Mouse (Mus musculus): Measurements from ENCODE around the gene 4930512M02Rik.
A peak's percentile ranks its signal among the peaks of the same experiment; 100 is the strongest.

Gene 4930512M02Rik

GRCm38 (mm10) chr11:11564266-11565044 is 63.2 kb downstream of the 4930512M02Rik start:
- peak; percentile 58 for DNase-seq (ENCODE audit: low read depth)

- no peak for DNase-seq (ENCODE audit: low read depth)
Measured at GRCm38 (mm10) chr11:11561118-11561517, 66.5 kb downstream of the 4930512M02Rik start.

GRCm38 (mm10) chr11:11559099-11559686 is 68.4 kb downstream of the 4930512M02Rik start:
- no peak for DNase-seq (ENCODE audit: low read depth)

GRCm38 (mm10) chr11:11558662-11559061 is 69.0 kb downstream of the 4930512M02Rik start:
- no peak for DNase-seq (ENCODE audit: low read depth)

DNA sequence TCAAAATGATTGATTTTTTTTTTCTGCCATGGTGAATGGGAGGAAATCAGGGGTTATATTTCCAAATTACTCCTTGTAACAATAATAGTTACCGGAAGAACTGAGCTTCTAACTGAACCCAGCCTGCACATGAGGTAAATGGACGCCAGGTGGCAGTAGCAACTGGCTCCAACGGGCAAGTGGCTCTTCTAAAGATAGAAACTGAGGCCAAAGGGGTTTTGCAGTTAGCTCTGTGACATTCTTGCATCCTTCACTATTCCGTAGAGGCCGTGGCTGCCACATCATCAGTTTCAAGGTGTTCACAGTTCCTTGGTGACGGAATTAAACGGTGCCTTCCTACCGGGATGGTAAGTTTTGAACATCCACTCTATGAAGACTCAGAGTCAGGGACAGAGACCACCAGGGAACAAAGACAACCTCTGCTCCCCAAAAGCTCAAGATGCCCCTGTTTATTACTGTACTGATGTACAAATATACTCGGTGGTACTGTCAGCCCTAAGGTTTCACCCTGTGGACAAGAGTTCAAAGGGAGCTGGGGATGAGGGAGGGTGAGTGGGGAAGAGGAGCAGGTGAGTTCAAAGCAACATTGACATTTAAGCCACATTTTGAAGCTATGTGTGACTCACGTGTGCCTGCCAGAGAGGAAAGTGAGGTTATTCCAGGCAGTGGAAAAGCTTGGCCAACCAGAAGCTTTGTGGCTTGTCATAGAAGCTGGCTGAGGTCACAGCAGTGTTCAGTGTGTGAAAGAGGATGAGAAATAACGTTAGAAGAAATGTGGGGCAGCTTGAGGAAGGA is 70.3 kb downstream of the 4930512M02Rik start:
- DNase-seq (ENCODE audit: low read depth): peak; percentile 76

DNA sequence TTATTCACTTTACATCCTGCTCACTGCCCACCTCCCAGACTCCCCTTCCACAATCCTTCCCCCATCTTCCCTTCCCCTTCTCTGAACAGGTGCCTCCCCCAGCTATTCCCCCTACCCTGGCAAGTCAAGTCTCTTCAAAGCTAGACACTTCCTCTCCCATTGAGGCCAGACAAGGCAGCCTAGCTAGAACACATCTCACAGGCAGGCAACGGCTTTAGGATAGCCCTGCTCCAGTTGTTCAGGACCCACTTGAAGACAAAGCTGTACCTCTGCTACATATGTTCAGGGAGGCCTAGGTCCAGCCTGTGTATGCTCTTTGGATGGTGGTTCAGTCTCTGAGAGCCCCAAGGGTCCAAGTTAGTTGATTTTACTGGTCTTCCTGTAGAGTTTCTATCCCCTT is 71.4 kb downstream of the 4930512M02Rik start:
- DNase-seq (ENCODE audit: low read depth): no peak

DNA sequence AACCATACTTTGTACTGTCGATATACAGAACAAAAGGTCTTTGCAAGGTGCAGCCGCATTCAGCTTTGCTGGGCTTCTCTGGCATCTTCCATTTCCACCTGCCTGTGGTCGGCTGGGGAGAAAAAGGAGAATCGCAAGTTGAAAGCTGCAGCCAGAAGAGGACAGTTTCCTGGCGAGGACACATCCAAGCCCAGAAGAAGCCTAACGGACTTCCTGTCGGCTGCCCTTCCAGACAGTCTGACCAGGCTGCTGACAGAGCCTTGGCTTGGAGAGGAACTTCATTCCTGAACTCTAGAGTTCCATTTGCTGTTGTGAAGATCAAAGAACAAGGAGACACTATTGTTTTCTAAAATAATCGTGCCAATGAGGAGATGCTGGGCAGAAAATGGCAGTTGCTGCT is 72.1 kb downstream of the 4930512M02Rik start:
- DNase-seq (ENCODE audit: low read depth): no peak

GRCm38 (mm10) chr11:11547597-11548240 is 79.9 kb downstream of the 4930512M02Rik start:
- DNase-seq (ENCODE audit: low read depth): no peak

- no peak for DNase-seq (ENCODE audit: low read depth)
Measured at GRCm38 (mm10) chr11:11546903-11547511, 80.6 kb downstream of the 4930512M02Rik start.

- DNase-seq (ENCODE audit: low read depth): no peak
Measured at GRCm38 (mm10) chr11:11545948-11546347, 81.7 kb downstream of the 4930512M02Rik start.
